In genomic region chr7:122847376-122847775, GRCm38 (mm10) we compare ENCODE assay signal across 22 mouse cellular contexts.
DNase-seq lines count a peak whose midpoint lies in the region; ATAC-seq and TF ChIP-seq lines count a peak whose summit lies in the region.
"Had no signal": no experiment of that assay in that cellular context is flagged by ENCODE, and none has a peak within 500 bp of the region (broad histone marks: within the 10 kb centered on the region; RNA-seq: fewer than 3 reads in every experiment).

No protein-coding gene starts in this region.

- no peak overlapping the region for H3K4me2 ChIP-seq in embryonic facial prominence, embryonic 13.5 days
- H3K4me2 ChIP-seq: embryonic facial prominence, embryonic 12.5 days; heart, embryonic 11.5 days; limb, embryonic 12.5 days; midbrain, embryonic 11.5 days; neural tube, embryonic 15.5 days had no signal

- peaks cover 10% of the 10 kb centered on the region; the same call in 1 of the 2 replicates for H3K4me1 ChIP-seq in embryonic facial prominence, embryonic 13.5 days
- H3K4me1 ChIP-seq: embryonic facial prominence, embryonic 12.5 days; limb, embryonic 12.5 days; neural tube, embryonic 15.5 days had no signal

- intact Hi-C loops in left cerebral cortex, adult 2 months (cut with DNase I): no loop called here
- intact Hi-C loops in left cerebral cortex, postnatal 4 days (cut with DNase I): no loop called here

- no peak for TF ChIP-seq CTCF in left cerebral cortex, adult 2 months (IDR thresholded peaks at IDR 0.05)

- no peaks in the 10 kb centered on the region for H3K9me3 ChIP-seq in embryonic facial prominence, embryonic 13.5 days
- H3K9me3 ChIP-seq: embryonic facial prominence, embryonic 12.5 days; limb, embryonic 12.5 days; neural tube, embryonic 15.5 days had no signal

- 47% methylated on average over 5 of the region's 5 CpGs for WGBS in embryonic facial prominence, embryonic 13.5 days

- H3K36me3 ChIP-seq in embryonic facial prominence, embryonic 13.5 days: no peaks in the 10 kb centered on the region
- H3K36me3 ChIP-seq: embryonic facial prominence, embryonic 12.5 days; G1E; limb, embryonic 12.5 days; neural tube, embryonic 15.5 days had no signal

- no peak overlapping the region for H3K4me3 ChIP-seq in left cerebral cortex, adult 2 months
- no peak overlapping the region for H3K4me3 ChIP-seq in embryonic facial prominence, embryonic 13.5 days
- H3K4me3 ChIP-seq: embryonic facial prominence, embryonic 12.5 days; limb, embryonic 12.5 days; neural tube, embryonic 15.5 days had no signal

- H3K9ac ChIP-seq in embryonic facial prominence, embryonic 13.5 days: no peak overlapping the region
- H3K9ac ChIP-seq: embryonic facial prominence, embryonic 12.5 days; limb, embryonic 12.5 days; liver, embryonic 14.5 days; neural tube, embryonic 15.5 days had no signal

- no peaks in the 10 kb centered on the region for H3K27me3 ChIP-seq in embryonic facial prominence, embryonic 13.5 days
- H3K27me3 ChIP-seq: embryonic facial prominence, embryonic 12.5 days; limb, embryonic 12.5 days; neural tube, embryonic 15.5 days had no signal

- no peak for DNase-seq in left cerebral cortex, adult 2 months (ENCODE audit: extremely low spot score in 1 of 2, low spot score in 2 of 2)
- no peak for DNase-seq in left cerebral cortex, postnatal 4 days
- DNase-seq in layer of hippocampus, adult 8-10 months (ENCODE audit: low spot score in 2 of 2): peak; percentile 61
- DNase-seq in right cerebral cortex, postnatal 10 days (ENCODE audit: low spot score in 2 of 2): peak; percentile 42 to 60
- no peak for DNase-seq in thymus, postnatal 25 days
- DNase-seq in thymus, postnatal 4 days: no peak
- DNase-seq: adrenal gland, postnatal 10 days; cerebellum, postnatal 14 days; gastrocnemius, postnatal 36 days; heart, postnatal 36 days; kidney, adult 2 months; kidney, postnatal 4 days; lung, postnatal 14 days had no signal

- no peak for ATAC-seq in embryonic facial prominence, embryonic 13.5 days (ENCODE audit: insufficient number of reproducible peaks, insufficient read depth, low FRiP score, low TSS enrichment, low read depth)
- ATAC-seq: hindbrain, postnatal 0 days had no signal

- peak overlapping the region; percentile 44 for H3K27ac ChIP-seq in left cerebral cortex, adult 2 months
- 0 out of 2 replicates have a peak overlapping the region, but pooled peaks have one; percentile 40 for H3K27ac ChIP-seq in embryonic facial prominence, embryonic 13.5 days
- H3K27ac ChIP-seq: embryonic facial prominence, embryonic 12.5 days; hindbrain, postnatal 0 days; limb, embryonic 12.5 days; liver, embryonic 14.5 days; neural tube, embryonic 15.5 days had no signal

Comparison
In these comparisons a context has a peak if more than half of its experiments do, and no peak if none do; other contexts are left out.
1. DNase-seq: peak in layer of hippocampus, adult 8-10 months (2 of 2) and right cerebral cortex, postnatal 10 days (2 of 2); none in left cerebral cortex, adult 2 months (0 of 2), left cerebral cortex, postnatal 4 days (single experiment), thymus, postnatal 25 days (single experiment) and thymus, postnatal 4 days (single experiment).